Mouse (Mus musculus) ES-Bruce4 (cell line): ENCODE measurements around the gene Ctsk. TPM values are rescaled to one million over a fixed set of nuclear protein-coding genes. Genes with fewer than 3 reads are reported as not detected.
A peak's percentile ranks its signal among the peaks of the same experiment; 100 is the strongest.

ENCODE experiments used
- H3K27ac ChIP-seq: 2 replicates; pipeline ENCODE4 v1.5.1; 2012; ENCODE audit warnings: low read length, inconsistent platforms; ENCODE audit not compliant: insufficient read depth
- H3K27me3 ChIP-seq: 2 replicates; pipeline ENCODE4 v1.6.1; 2012; ENCODE audit warnings: mild to moderate bottlenecking, low read length, inconsistent platforms; ENCODE audit not compliant: control insufficient read depth, poor library complexity, insufficient read depth, severe bottlenecking
- H3K36me3 ChIP-seq: 2 replicates; pipeline ENCODE4 v1.6.1; 2012; ENCODE audit warnings: inconsistent platforms, mild to moderate bottlenecking, low read length, moderate library complexity; ENCODE audit not compliant: control insufficient read depth, poor library complexity, insufficient read depth, severe bottlenecking
- H3K4me1 ChIP-seq: one replicate; pipeline ENCODE4 v1.8.1; 2011; ENCODE audit warnings: low read length; ENCODE audit not compliant: control insufficient read depth, insufficient read depth
- H3K4me3 ChIP-seq: 2 replicates; pipeline ENCODE4 v1.5.1; 2011; ENCODE audit warnings: low read depth, mild to moderate bottlenecking, low read length
- H3K9ac ChIP-seq: 2 replicates; pipeline ENCODE4 v1.6.1; 2012; ENCODE audit warnings: low read depth, mild to moderate bottlenecking, inconsistent platforms; ENCODE audit not compliant: poor library complexity, severe bottlenecking
- H3K9me3 ChIP-seq: replicated peaks from 2 replicates; pipeline ENCODE4 v1.6.1; 2012; ENCODE audit warnings: mild to moderate bottlenecking, low read length, inconsistent platforms; ENCODE audit not compliant: control insufficient read depth, poor library complexity, insufficient read depth, severe bottlenecking
- CTCF ChIP-seq: IDR thresholded peaks from one replicate; pipeline ENCODE4 v1.8.1; 2011; ENCODE audit warnings: low read depth, low read length
- EP300 ChIP-seq: IDR thresholded peaks from 2 replicates; pipeline ENCODE4 v1.6.1; 2011; ENCODE audit warnings: low read depth, low read length; ENCODE audit not compliant: insufficient read depth
- POLR2A ChIP-seq: IDR thresholded peaks from one replicate; pipeline ENCODE4 v1.8.1; 2011; ENCODE audit warnings: low read length; ENCODE audit not compliant: insufficient read depth
- polyA plus RNA-seq: library from polyadenylated mRNA; stranded (reverse); fragments of >200 nt; gene quantifications from 2 replicates; pipeline ENCODE4 v1.2.4, GENCODE M21; 2011; ENCODE audit warnings: low read depth; ENCODE audit not compliant: missing spikeins, insufficient read depth, insufficient read length

Gene Ctsk
- polyA plus RNA-seq, 1 experiment, result not detected

DNA sequence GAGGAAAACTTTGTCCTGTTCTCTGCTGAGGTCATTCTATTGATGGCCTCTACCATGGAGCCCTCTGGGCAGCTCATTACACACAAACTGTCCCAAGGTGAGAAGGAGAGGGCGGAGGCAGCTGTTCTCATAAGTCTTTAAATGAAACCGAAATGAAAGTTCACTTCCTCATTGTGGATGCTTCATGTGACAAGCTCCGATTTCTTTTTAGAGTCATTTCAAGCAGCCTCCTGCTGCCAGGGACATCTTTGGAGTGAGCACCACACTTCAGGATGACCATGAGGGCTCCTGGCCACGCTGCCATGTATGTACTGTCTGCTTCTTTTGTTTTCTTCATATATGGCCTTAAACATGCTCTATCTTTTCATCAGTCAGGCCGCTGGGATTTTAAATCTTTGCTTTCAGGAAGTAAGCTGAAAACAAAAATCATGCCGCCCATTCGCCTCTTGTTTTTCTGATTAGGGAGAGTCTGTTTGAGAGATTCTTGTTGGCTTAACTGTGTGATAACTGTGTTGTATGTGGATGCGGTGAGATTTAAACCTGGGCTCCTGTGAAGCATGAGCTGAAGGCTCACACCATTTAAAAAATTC, 27.7 kb downstream of the Ctsk start, which contains the start of gene Ctss:
Ctss (plus strand) TSS at position 165 of the 590 bp plus-strand sequence.
- no peak for TF ChIP-seq CTCF
- TF ChIP-seq POLR2A, result no peak
- no peak for TF ChIP-seq EP300
- H3K36me3 ChIP-seq, result no peaks in the 10 kb centered on the region

DNA sequence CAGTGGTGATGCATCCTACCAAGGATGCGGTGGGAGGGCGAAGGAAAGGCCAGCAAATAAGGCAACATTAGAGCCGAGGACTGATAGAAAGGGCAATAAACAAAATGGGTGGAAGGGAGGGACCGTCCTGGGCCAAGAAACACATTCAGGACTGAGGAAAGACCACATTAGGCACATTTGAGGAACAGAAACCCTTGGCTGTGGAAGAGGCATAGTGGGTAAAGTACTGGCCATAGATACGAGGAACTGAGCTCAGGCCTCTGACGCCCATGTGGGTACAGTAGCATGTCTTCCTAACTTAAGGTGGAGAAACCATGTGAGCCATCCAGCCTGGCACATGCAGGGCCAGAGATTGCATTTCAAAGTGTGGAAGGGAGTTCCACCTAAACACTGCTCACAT, 30.8 kb downstream of the Ctsk start:
- Histone ChIP-seq H3K27ac (no peak overlapping the region), H3K27me3 (no peaks in the 10 kb centered on the region), H3K9me3 (no peaks in the 10 kb centered on the region), H3K9ac (no peak overlapping the region), H3K4me1 (no peaks in the 10 kb centered on the region), H3K36me3 (no peaks in the 10 kb centered on the region), H3K4me3 (no peak overlapping the region)
- TF ChIP-seq CTCF (no peak), EP300 (no peak), POLR2A (no peak)

More for the DNA sequence above, 27.7 kb downstream of the Ctsk start, which contains the start of gene Ctss:
- Histone ChIP-seq H3K9ac (no peak within 1 kb of the TSS), H3K4me1 (peaks cover under 1% of the 10 kb centered on the region), H3K27ac (no peak within 1 kb of the TSS), H3K9me3 (no peaks in the 10 kb centered on the region), H3K27me3 (no peaks in the 10 kb centered on the region), H3K4me3 (no peak within 1 kb of the TSS)

DNA sequence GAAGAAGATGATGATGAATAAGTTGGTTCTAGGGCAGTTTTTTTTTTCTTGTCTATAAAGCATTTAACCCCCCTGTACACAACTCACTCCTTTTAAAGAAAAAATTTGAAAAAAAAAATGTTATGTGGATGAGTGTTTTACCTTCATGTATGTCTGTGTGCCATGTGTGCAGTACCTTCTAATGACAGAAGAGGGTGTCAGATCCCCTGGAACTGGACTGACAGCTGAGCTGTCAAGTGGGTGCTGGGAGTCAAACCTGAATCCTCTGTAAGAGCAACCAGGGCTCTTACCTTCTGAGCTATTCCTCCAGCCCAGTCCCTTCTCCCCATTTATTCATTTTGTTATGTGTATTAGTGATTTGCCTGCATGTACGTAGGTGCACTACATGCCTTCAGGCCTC, 32.0 kb downstream of the Ctsk start:
- Histone ChIP-seq H3K36me3 (no peaks in the 10 kb centered on the region), H3K27ac (no peak overlapping the region), H3K9me3 (no peaks in the 10 kb centered on the region), H3K4me3 (no peak overlapping the region), H3K27me3 (no peaks in the 10 kb centered on the region), H3K9ac (no peak overlapping the region), H3K4me1 (no peaks in the 10 kb centered on the region)
- TF ChIP-seq CTCF (peak; percentile 13), POLR2A (no peak)

DNA sequence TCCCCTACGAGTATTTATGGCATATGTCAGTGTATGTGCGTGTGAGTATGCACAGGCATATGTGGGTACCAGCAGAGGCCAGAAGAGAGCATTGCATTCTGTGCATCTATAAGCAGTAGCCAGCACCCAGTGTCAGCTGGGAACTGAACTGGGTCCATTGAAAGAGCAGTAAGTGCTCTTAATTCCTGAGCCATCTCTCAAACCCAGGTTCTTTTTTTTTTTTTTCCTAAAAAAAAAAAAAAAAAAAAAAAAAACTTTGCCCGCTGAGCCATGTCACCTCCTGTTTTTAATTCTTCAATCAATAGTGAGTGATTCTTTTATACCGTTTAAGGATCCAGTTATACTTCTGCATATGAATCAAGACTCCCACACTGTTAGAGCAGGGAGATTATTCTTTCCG, 34.3 kb downstream of the Ctsk start:
- no peak for TF ChIP-seq CTCF
- TF ChIP-seq POLR2A, result no peak
- no peak for TF ChIP-seq EP300
- H3K27me3 ChIP-seq, result no peaks in the 10 kb centered on the region; the same call in 1 of the 2 replicates
- no peaks in the 10 kb centered on the region for H3K36me3 ChIP-seq
- no peak overlapping the region for H3K9ac ChIP-seq
- H3K4me3 ChIP-seq, result no peak overlapping the region
- H3K9me3 ChIP-seq, result no peaks in the 10 kb centered on the region
- no peaks in the 10 kb centered on the region for H3K4me1 ChIP-seq
- no peak overlapping the region for H3K27ac ChIP-seq

DNA sequence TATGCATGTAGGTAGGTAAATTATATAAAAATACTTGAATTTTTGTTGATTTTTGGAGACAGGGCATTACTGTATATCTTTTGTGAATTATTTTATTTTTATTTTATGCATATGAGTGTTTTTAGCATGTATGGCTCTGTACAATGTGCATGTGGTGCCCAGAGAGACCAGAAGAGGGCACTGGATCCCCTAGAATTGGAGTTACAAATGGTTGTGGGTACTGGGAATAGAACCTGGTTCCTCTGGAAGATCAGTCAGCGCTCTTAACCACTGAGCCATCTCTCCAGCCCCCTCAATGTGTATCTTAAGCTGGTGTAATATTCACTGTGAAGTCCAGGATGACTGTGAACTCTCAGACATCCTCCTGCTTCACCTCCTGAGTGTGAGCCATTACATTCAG, 35.9 kb downstream of the Ctsk start:
- TF ChIP-seq EP300 (no peak), POLR2A (no peak), CTCF (no peak)
- no peaks in the 10 kb centered on the region for H3K36me3 ChIP-seq
- H3K27me3 ChIP-seq, result no peaks in the 10 kb centered on the region; the same call in 1 of the 2 replicates
- no peaks in the 10 kb centered on the region for H3K9me3 ChIP-seq
- H3K9ac ChIP-seq, result no peak overlapping the region
- H3K4me3 ChIP-seq, result no peak overlapping the region
- H3K4me1 ChIP-seq, result no peaks in the 10 kb centered on the region
- no peak overlapping the region for H3K27ac ChIP-seq

DNA sequence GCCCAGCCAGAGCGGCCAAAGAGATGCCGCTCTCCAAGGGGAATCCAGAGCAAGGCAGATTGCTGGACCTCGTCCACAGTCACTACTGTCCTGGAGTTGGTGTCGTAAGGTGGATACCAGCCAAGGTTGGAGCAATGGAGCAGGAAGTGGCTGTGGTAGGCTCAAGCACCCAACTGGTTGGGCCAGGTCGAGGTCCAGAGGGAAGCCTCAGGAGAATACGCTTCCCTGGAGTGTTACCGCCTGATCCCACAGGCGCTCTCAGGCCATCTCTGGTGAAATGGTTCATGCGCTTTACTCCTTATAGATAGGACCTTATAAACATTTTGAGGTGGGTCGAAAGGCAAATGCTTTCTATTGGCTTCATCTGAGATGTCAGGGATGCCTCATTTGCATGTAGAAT, 39.9 kb downstream of the Ctsk start:
- Histone ChIP-seq H3K27ac (no peak overlapping the region), H3K9me3 (no peaks in the 10 kb centered on the region), H3K4me3 (no peak overlapping the region), H3K36me3 (no peaks in the 10 kb centered on the region), H3K27me3 (no peaks in the 10 kb centered on the region; the same call in 1 of the 2 replicates), H3K9ac (no peak overlapping the region), H3K4me1 (no peaks in the 10 kb centered on the region)
- TF ChIP-seq POLR2A (no peak), CTCF (no peak), EP300 (no peak)
